Mouse (Mus musculus) brain, embryonic 14.5 days (tissue): Measurements from ENCODE around the gene Plscr5.

Source experiments
- CTCF ChIP-seq: fragments of 200-500 bp; IDR thresholded peaks from 2 replicates; pipeline ENCODE4 v1.5.1; 2012; ENCODE audit warnings: inconsistent platforms, mild to moderate bottlenecking, moderate library complexity, borderline replicate concordance; ENCODE audit not compliant: insufficient read depth, insufficient read length; ENCODE audit errors: extremely low read depth
- POLR2A ChIP-seq: fragments of 200-500 bp; IDR thresholded peaks from 2 replicates; pipeline ENCODE4 v1.6.1; 2012; ENCODE audit warnings: mild to moderate bottlenecking, inconsistent platforms, borderline replicate concordance; ENCODE audit not compliant: poor library complexity, insufficient read depth, insufficient read length, severe bottlenecking; ENCODE audit errors: extremely low read depth

GRCm38 (mm10) chr9:92147555-92148248 lies 45.0 kb upstream of the Plscr5 start:
- TF ChIP-seq CTCF (peak; percentile 50; the same call in 1 of the 2 replicates), POLR2A (no peak)
